Mouse (Mus musculus) forebrain, postnatal 0 days (tissue): ENCODE data around the gene Hspa12b. TPM values are rescaled to one million over a fixed set of nuclear protein-coding genes. Genes with fewer than 3 reads are reported as not detected.
A peak's percentile ranks its signal among the peaks of the same experiment; 100 is the strongest.

Experiments
- ATAC-seq: fragments of 200-750 bp; cut with Nextera tagmentation; 2 replicates; pipeline ENCODE4 v1.8.0; 2017; ENCODE audit warnings: mild to moderate bottlenecking, moderate library complexity
- DNase-seq: peaks from one replicate; pipeline ENCODE4 v3.0.0-alpha.2; 2015
- H3K27ac ChIP-seq: fragments of 300-500 bp; sonication (generic); 2 replicates; pipeline ENCODE4 v1.5.1; 2014; ENCODE audit warnings: low read depth, mild to moderate bottlenecking, antibody characterized with exemption, low read length, moderate library complexity, mixed read lengths
- H3K27me3 ChIP-seq: fragments of 300-500 bp; sonication (generic); 2 replicates; pipeline ENCODE4 v1.6.1; 2014; ENCODE audit warnings: mild to moderate bottlenecking, low read length, mixed read lengths; ENCODE audit not compliant: insufficient read depth
- H3K36me3 ChIP-seq: fragments of 300-500 bp; sonication (generic); 2 replicates; pipeline ENCODE4 v1.6.1; 2014; ENCODE audit warnings: mild to moderate bottlenecking, moderate library complexity; ENCODE audit not compliant: insufficient read depth
- H3K4me1 ChIP-seq: fragments of 300-500 bp; sonication (generic); 2 replicates; pipeline ENCODE4 v1.6.1; 2014; ENCODE audit warnings: antibody characterized with exemption; ENCODE audit not compliant: insufficient read depth
- H3K4me2 ChIP-seq: fragments of 300-500 bp; sonication (generic); 2 replicates; pipeline ENCODE4 v1.6.1; 2014; ENCODE audit warnings: low read depth, mild to moderate bottlenecking, moderate library complexity
- H3K4me3 ChIP-seq: fragments of 300-500 bp; sonication (generic); 2 replicates; pipeline ENCODE4 v1.5.1; 2014; ENCODE audit warnings: low read depth, low read length, mixed read lengths
- H3K9ac ChIP-seq: fragments of 300-500 bp; sonication (generic); 2 replicates; pipeline ENCODE4 v1.6.1; 2014; ENCODE audit warnings: mild to moderate bottlenecking
- H3K9me3 ChIP-seq: fragments of 300-500 bp; sonication (generic); 2 replicates; pipeline ENCODE4 v1.6.1; 2016; ENCODE audit warnings: low read length
- CTCF ChIP-seq: sonication (generic); IDR thresholded peaks from 2 replicates; pipeline ENCODE4 v1.5.1; 2016; ENCODE audit warnings: antibody characterized with exemption, control low read depth, low read depth
- WGBS: fragments of 180-500 bp; shearing (Covaris S2); extraction: QIAGEN DNeasy Blood & Tissue Kit; methylation state at CpG from one replicate; pipeline ENCODE4 v1.1.7; 2014; 5-methylcytosine and 5-hydroxymethylcytosine counted together
- polyA plus RNA-seq: library from polyadenylated mRNA; unstranded; fragments of >200 nt; fragmentation: Nextera tagmentation; extraction: Ambion mirVana; gene quantifications from 2 replicates; pipeline ENCODE4 v1.2.1, GENCODE M21; 2015
- total RNA-seq: library from RNA; depleted of rRNA; stranded (reverse); fragments of >200 nt; gene quantifications from 2 replicates; pipeline ENCODE4 v1.2.3, GENCODE M21; 2014

Hspa12b gene
- total and polyA plus RNA-seq, 2 experiments from 2014 or later, result 2.2 to 5.3 TPM

- no peak for DNase-seq
- Histone ChIP-seq H3K27ac (no peak overlapping the region), H3K4me3 (no peak overlapping the region), H3K9me3 (no peaks in the 10 kb centered on the region), H3K4me2 (no peak overlapping the region), H3K27me3 (no peaks in the 10 kb centered on the region), H3K9ac (no peak overlapping the region), H3K4me1 (no peaks in the 10 kb centered on the region), H3K36me3 (no peaks in the 10 kb centered on the region)
- 89% methylated on average over 5 of the region's 5 CpGs for WGBS
- no peak for TF ChIP-seq CTCF
- no peak for ATAC-seq
Measured at GRCm38 (mm10) chr2:131105989-131106388, 21.1 kb upstream of the Hspa12b start.

- Histone ChIP-seq H3K36me3 (no peaks in the 10 kb centered on the region), H3K27me3 (no peaks in the 10 kb centered on the region), H3K27ac (no peak overlapping the region), H3K4me3 (no peak overlapping the region), H3K4me2 (no peak overlapping the region), H3K9me3 (no peaks in the 10 kb centered on the region), H3K4me1 (no peaks in the 10 kb centered on the region), H3K9ac (no peak overlapping the region)
- DNase-seq (no peak), ATAC-seq (no peak)
- TF ChIP-seq CTCF, result no peak
- WGBS, result 79% methylated on average over 2 of the region's 2 CpGs
Measured at GRCm38 (mm10) chr2:131118968-131119574, 8.0 kb upstream of the Hspa12b start.

GRCm38 (mm10) chr2:131124166-131124565 lies 2.9 kb upstream of the Hspa12b start:
- no peak for TF ChIP-seq CTCF
- Histone ChIP-seq H3K9ac (no peak overlapping the region), H3K27me3 (no peaks in the 10 kb centered on the region), H3K36me3 (no peaks in the 10 kb centered on the region), H3K27ac (no peak overlapping the region), H3K9me3 (no peaks in the 10 kb centered on the region), H3K4me3 (no peak overlapping the region), H3K4me1 (no peaks in the 10 kb centered on the region), H3K4me2 (no peak overlapping the region)
- ATAC-seq (no peak), DNase-seq (no peak)
- WGBS, result 72% methylated on average over 3 of the region's 3 CpGs

GRCm38 (mm10) chr2:131125157-131125963 lies 1.7 kb upstream of the Hspa12b start:
- H3K27me3 ChIP-seq, result no peaks in the 10 kb centered on the region
- 91% methylated on average over 9 of the region's 9 CpGs for WGBS
- DNase-seq, result no peak

GRCm38 (mm10) chr2:131125964-131126815 lies 890 bp upstream of the Hspa12b start:
- Histone ChIP-seq H3K4me2 (no peak overlapping the region), H3K4me3 (no peak overlapping the region), H3K27me3 (no peaks in the 10 kb centered on the region), H3K4me1 (no peaks in the 10 kb centered on the region), H3K9ac (no peak overlapping the region), H3K9me3 (no peaks in the 10 kb centered on the region), H3K27ac (no peak overlapping the region), H3K36me3 (no peaks in the 10 kb centered on the region)
- DNase-seq (no peak), ATAC-seq (no peak)
- TF ChIP-seq CTCF, result no peak
- WGBS, result 52% methylated on average over 9 of the region's 9 CpGs

More at GRCm38 (mm10) chr2:131125157-131125963, 1.7 kb upstream of the Hspa12b start:
- TF ChIP-seq CTCF, result no peak
- no peaks in the 10 kb centered on the region for H3K4me1 ChIP-seq
- no peak overlapping the region for H3K27ac ChIP-seq
- no peak overlapping the region for H3K4me2 ChIP-seq
- no peaks in the 10 kb centered on the region for H3K36me3 ChIP-seq
- no peaks in the 10 kb centered on the region for H3K9me3 ChIP-seq
- ATAC-seq, result no peak
- no peak overlapping the region for H3K9ac ChIP-seq
- no peak overlapping the region for H3K4me3 ChIP-seq

- no peaks in the 10 kb centered on the region for H3K36me3 ChIP-seq
- TF ChIP-seq CTCF, result no peak
- no peak overlapping the region for H3K9ac ChIP-seq
- H3K4me1 ChIP-seq, result no peaks in the 10 kb centered on the region
- no peak overlapping the region for H3K4me3 ChIP-seq
- DNase-seq (no peak), ATAC-seq (no peak)
- 89% methylated on average over 5 of the region's 5 CpGs for WGBS
- peak overlapping the region; percentile 59; the same call in 1 of the 2 replicates for H3K4me2 ChIP-seq
- no peak overlapping the region for H3K27ac ChIP-seq
- H3K9me3 ChIP-seq, result no peaks in the 10 kb centered on the region
- H3K27me3 ChIP-seq, result no peaks in the 10 kb centered on the region
Measured at GRCm38 (mm10) chr2:131128211-131128610, 1.1 kb downstream of the Hspa12b start.
